Mouse (Mus musculus): ENCODE data around the gene Esp4. TPM values are rescaled to one million over a fixed set of nuclear protein-coding genes. Genes with fewer than 3 reads are reported as not detected.
"Not testable (repeated sequence)": the region's sequence is repeated elsewhere in the genome, so short reads cannot be mapped to it uniquely, and the experiment has no call there.

Esp4 gene
- not detected for total RNA-seq (2018; cell fraction: chromatin; rRNA removed)
- total RNA-seq (2018; cell fraction: cytosol; rRNA removed), result not detected
- not detected for total RNA-seq (2018; cell fraction: nucleus; rRNA removed)
- not detected in 3 replicates for polyA plus RNA-seq (2018)

DNA sequence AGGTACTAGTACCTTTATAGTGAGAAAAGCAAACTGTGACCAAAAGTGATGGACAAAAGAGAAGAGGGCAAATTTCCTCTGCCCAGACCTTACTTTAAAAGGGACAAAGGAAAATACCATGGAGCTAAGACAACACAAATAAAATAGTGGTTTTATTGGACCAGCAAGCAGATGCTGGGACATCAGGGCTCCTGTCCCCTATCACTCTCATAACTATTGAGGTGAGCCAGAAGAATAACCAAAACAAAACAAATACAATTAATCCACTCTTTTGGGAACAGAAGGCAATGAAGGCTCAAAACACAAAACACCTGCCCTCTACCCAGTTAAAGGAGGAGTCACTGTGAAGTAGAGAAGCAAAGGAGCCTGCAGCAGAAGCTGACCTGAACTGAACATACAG is at the start of gene Esp4:
Esp4 (plus strand) TSS at position 301 of the 400 bp plus-strand sequence.
- Histone ChIP-seq H3K36me3 (ENCODE audit: inconsistent target) (no peaks in the 10 kb centered on the region), H3K4me3 (ENCODE audit: inconsistent target) (no peak within 1 kb of the TSS), H3K27ac (no peak within 1 kb of the TSS), H3K79me2 (ENCODE audit: inconsistent target) (no peaks in the 10 kb centered on the region)

DNA sequence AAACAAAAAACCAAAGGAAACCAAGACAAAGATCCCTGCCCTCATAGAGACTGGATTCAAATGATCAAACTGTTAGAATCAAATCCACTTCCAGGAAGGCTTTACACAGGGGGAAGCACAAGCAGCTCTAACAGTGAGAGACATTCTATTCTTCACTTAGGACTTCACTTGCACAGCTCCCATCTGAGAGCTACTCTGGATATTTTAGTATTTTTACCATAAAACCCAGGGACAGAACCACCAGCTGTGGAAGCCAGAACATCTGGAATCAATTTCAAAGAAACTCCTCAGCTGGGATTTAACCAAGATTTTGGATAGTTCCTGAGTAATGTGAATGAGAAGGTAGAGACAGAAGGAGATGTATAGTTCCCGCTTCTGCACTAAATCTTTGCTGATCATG is 44.9 kb upstream of the Esp4 start:
- no peaks in the 10 kb centered on the region for H3K36me3 ChIP-seq (ENCODE audit: inconsistent target)
- 90% methylated on average over 1 of the region's 1 CpGs for WGBS (ENCODE audit: missing documents)
- H3K27ac ChIP-seq, result no peak overlapping the region
- H3K79me2 ChIP-seq (ENCODE audit: inconsistent target), result no peaks in the 10 kb centered on the region
- no peak overlapping the region for H3K4me3 ChIP-seq (ENCODE audit: inconsistent target)

DNA sequence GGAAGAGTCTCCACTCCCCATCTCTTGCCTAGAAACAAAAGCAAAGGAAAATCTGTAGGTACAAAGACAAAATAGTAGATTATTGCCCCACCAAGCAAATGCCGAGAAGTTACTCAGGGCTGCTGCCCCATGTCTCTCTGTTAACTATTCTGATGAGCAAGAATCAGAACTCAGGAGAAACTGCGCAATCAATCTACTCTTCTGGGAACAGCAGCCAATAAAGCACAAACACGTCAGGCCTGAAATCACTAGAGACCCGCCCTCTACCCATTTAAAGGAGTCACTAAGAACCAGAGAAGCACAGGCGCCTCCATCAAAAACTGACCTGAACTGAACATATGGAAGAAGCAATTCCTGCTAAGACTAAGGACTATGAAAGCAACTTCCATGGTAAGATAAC is 37.2 kb upstream of the Esp4 start, which contains the start of gene Esp6:
Esp6 (plus strand) TSS at position 301 of the 400 bp plus-strand sequence.
- WGBS (ENCODE audit: missing documents), result 74% methylated on average over 5 of the region's 5 CpGs
- Histone ChIP-seq H3K36me3 (ENCODE audit: inconsistent target) (no peaks in the 10 kb centered on the region), H3K79me2 (ENCODE audit: inconsistent target) (no peaks in the 10 kb centered on the region), H3K4me3 (ENCODE audit: inconsistent target) (no peak within 1 kb of the TSS), H3K27ac (no peak within 1 kb of the TSS)

DNA sequence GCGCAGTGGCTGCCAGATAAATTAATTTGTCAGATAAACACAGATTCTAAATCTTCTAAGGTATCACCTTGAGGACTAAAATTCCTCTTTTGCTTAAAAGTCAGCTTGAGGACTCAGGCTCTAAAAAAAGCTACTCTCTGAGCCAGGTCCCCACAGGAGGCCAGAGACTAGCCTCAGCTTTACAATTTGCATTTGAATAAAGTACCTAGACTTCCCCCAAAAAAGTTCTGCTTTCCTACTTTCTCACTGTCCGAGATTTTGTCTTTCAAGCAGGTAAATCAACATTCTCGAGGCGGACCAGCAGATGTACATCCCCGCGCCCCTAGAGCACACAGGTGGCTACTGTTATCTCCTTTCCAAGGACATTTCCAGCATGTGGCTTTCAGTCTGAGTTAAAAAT is 14.5 kb upstream of the Esp4 start:
- 88% methylated on average over 1 of the region's 6 CpGs for WGBS (ENCODE audit: missing documents)
- H3K4me3 ChIP-seq (ENCODE audit: inconsistent target); H3K27ac ChIP-seq: not testable (repeated sequence)

DNA sequence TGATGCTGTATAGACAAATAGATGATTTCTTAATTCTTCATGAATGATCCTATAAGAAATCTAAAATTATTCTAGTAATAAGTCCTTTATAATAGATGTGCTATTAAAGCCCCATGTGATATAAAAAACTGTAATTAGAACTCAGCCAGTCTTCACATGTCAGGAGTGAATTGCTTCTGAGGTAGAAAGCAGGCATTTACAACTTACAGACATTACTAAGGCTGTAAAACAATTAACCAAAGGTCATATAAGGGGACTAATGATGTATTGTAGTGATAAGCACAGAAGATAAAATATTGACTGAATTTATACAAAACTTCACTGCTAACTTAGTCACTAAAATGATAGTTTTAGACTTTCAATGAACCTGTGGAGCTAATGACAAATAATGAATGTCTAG is 7.1 kb upstream of the Esp4 start:
- Histone ChIP-seq H3K79me2 (ENCODE audit: inconsistent target) (no peaks in the 10 kb centered on the region), H3K36me3 (ENCODE audit: inconsistent target) (no peaks in the 10 kb centered on the region), H3K4me3 (ENCODE audit: inconsistent target) (no peak overlapping the region), H3K27ac (no peak overlapping the region)

More for the DNA sequence above, 14.5 kb upstream of the Esp4 start:
- not testable (repeated sequence) for H3K79me2 ChIP-seq (ENCODE audit: inconsistent target); H3K36me3 ChIP-seq (ENCODE audit: inconsistent target)

DNA sequence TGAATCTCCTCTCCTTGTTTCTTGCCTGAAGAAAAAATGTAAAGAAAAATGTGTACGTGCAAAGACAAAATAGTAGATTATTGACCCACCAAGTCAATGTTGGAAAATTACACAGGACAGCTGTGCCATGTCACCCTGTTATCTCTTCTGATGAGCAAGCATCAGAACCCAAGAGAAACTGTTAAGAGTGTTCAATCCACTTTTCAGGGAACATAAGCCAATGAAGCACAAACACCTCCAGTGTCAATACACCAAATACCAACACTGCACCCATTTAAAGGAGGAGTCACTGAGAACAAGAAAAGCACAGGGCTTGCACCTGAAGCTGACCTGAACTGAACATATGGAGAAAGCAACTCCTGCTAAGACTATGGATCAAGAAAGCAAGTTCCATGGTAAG is 33.4 kb downstream of the Esp4 start, which contains the start of gene Esp3:
Esp3 (plus strand) TSS at position 301 of the 400 bp plus-strand sequence.
- not testable (repeated sequence) for H3K27ac ChIP-seq; H3K4me3 ChIP-seq (ENCODE audit: inconsistent target); H3K36me3 ChIP-seq (ENCODE audit: inconsistent target); H3K79me2 ChIP-seq (ENCODE audit: inconsistent target)
- 91% methylated on average over 1 of the region's 1 CpGs for WGBS (ENCODE audit: missing documents)

Other genes with a start within 250 kb of the Esp4 start
- not detected in 3 replicates for gene Esp8, start 78.6 kb upstream of the Esp4 start, polyA plus RNA-seq (2018)
- not detected in 3 replicates for gene Esp6, start 37.1 kb upstream of the Esp4 start, polyA plus RNA-seq (2018)
- not detected in 3 replicates for gene Esp3, start 33.5 kb downstream of the Esp4 start, polyA plus RNA-seq (2018)
- not detected in 3 replicates for gene Esp1, start 128.5 kb downstream of the Esp4 start, polyA plus RNA-seq (2018)
- gene Crisp2, start 208.4 kb downstream of the Esp4 start, polyA plus RNA-seq (2018), result not detected in 3 replicates
- not detected in 3 replicates for gene Rhag, start 212.5 kb downstream of the Esp4 start, polyA plus RNA-seq (2018)